8 mouse cellular contexts compared by ENCODE assay signal in genomic region chr1:74099001-74099435, GRCm38 (mm10). TPM values are rescaled to one million over a fixed set of nuclear protein-coding genes. Genes with fewer than 3 reads are reported as not detected.
DNase-seq lines count a peak whose midpoint lies in the region; ATAC-seq and TF ChIP-seq lines count a peak whose summit lies in the region.
"Had no signal": no experiment of that assay in that cellular context is flagged by ENCODE, and none has a peak within 500 bp of the region (broad histone marks: within the 10 kb centered on the region; RNA-seq: fewer than 3 reads in every experiment).

No protein-coding gene starts in this region.

- TF ChIP-seq CTCF in liver, postnatal 0 days (IDR thresholded peaks at IDR 0.05; ENCODE audit: low read depth), result no peak

- peak; percentile 38; the same call in 1 of the 2 replicates for ATAC-seq in lung, embryonic 15.5 days (ENCODE audit: borderline replicate concordance, extremely low read depth, low FRiP score, low TSS enrichment)
- ATAC-seq in embryonic facial prominence, embryonic 14.5 days (ENCODE audit: low read depth), result peak; percentile 56
- ATAC-seq in hindbrain, embryonic 13.5 days (ENCODE audit: low FRiP score), result no peak; the same call in 1 of the 2 replicates
- no peak for ATAC-seq in liver, postnatal 0 days

- H3K9ac ChIP-seq in lung, embryonic 15.5 days, result peak overlapping the region; percentile 50
- H3K9ac ChIP-seq in embryonic facial prominence, embryonic 14.5 days (ENCODE audit: low read depth, low read length), result peak overlapping the region; percentile 71
- peak overlapping the region; percentile 79 for H3K9ac ChIP-seq in hindbrain, embryonic 13.5 days
- H3K9ac ChIP-seq in liver, postnatal 0 days (replicated peaks), result no peak overlapping the region

- peak overlapping the region; percentile 76 for H3K27ac ChIP-seq in lung, embryonic 15.5 days
- peak overlapping the region; percentile 67 for H3K27ac ChIP-seq in embryonic facial prominence, embryonic 14.5 days (replicated peaks; ENCODE audit: low read depth, low read length)
- H3K27ac ChIP-seq in hindbrain, embryonic 13.5 days, result peak overlapping the region; percentile 84
- H3K27ac ChIP-seq in liver, postnatal 0 days (ENCODE audit: low read depth), result no peak overlapping the region

- no peaks in the 10 kb centered on the region for H3K36me3 ChIP-seq in lung, embryonic 15.5 days
- no peaks in the 10 kb centered on the region for H3K36me3 ChIP-seq in embryonic facial prominence, embryonic 14.5 days (ENCODE audit: control insufficient read depth, insufficient read depth, low read length)
- H3K36me3 ChIP-seq in hindbrain, embryonic 13.5 days, result no peaks in the 10 kb centered on the region
- no peaks in the 10 kb centered on the region for H3K36me3 ChIP-seq in liver, postnatal 0 days (replicated peaks; ENCODE audit: insufficient read depth, low read length)

- no peak for TF ChIP-seq EP300 in liver, postnatal 0 days (IDR thresholded peaks at IDR 0.05; ENCODE audit: low read depth)

- peaks cover 53% of the 10 kb centered on the region for H3K27me3 ChIP-seq in lung, embryonic 15.5 days
- 0 out of 2 replicates have a peak, but pooled peaks cover 8% of the 10 kb centered on the region for H3K27me3 ChIP-seq in embryonic facial prominence, embryonic 14.5 days (replicated peaks; ENCODE audit: control insufficient read depth, insufficient read depth, low read length)
- H3K27me3 ChIP-seq in hindbrain, embryonic 13.5 days, result peaks cover 49% of the 10 kb centered on the region
- H3K27me3 ChIP-seq in liver, postnatal 0 days (ENCODE audit: insufficient read depth, low read length), result peaks cover 67% of the 10 kb centered on the region

- DNase-seq in lung, postnatal 25 days (ENCODE audit: low spot score), result no peak
- peak; percentile 86 for DNase-seq in embryonic facial prominence, embryonic 14.5 days (ENCODE audit: low spot score)
- DNase-seq in liver, postnatal 0 days, result no peak
- DNase-seq in adrenal gland, adult 18-20 months (ENCODE audit: low spot score in 2 of 2), result no peak
- DNase-seq in thymus, adult 18-20 months, result no peak

- peaks cover 63% of the 10 kb centered on the region for H3K4me1 ChIP-seq in lung, embryonic 15.5 days
- H3K4me1 ChIP-seq in embryonic facial prominence, embryonic 14.5 days (ENCODE audit: control insufficient read depth, insufficient read depth, low read length), result peaks cover 53% of the 10 kb centered on the region
- peaks cover 77% of the 10 kb centered on the region for H3K4me1 ChIP-seq in hindbrain, embryonic 13.5 days (replicated peaks)
- H3K4me1 ChIP-seq in liver, postnatal 0 days (ENCODE audit: insufficient read depth), result peaks cover 8% of the 10 kb centered on the region; the same call in 1 of the 2 replicates

- 0% methylated on average over 13 of the region's 14 CpGs for WGBS in lung, embryonic 15.5 days
- WGBS in embryonic facial prominence, embryonic 14.5 days, result 2% methylated on average over 7 of the region's 14 CpGs
- WGBS in hindbrain, embryonic 13.5 days, result 1% methylated on average over 13 of the region's 14 CpGs
- WGBS in liver, postnatal 0 days (ENCODE audit: insufficient replicate concordance), result 2% methylated on average over 13 of the region's 14 CpGs

- peak overlapping the region; percentile 53 for H3K4me3 ChIP-seq in lung, embryonic 15.5 days
- H3K4me3 ChIP-seq in embryonic facial prominence, embryonic 14.5 days (ENCODE audit: low read depth, low read length), result peak overlapping the region; percentile 58
- peak overlapping the region; percentile 54 for H3K4me3 ChIP-seq in hindbrain, embryonic 13.5 days
- H3K4me3 ChIP-seq in liver, postnatal 0 days (ENCODE audit: low read depth, low read length), result peak overlapping the region; percentile 32; the same call in 1 of the 2 replicates

- no peaks in the 10 kb centered on the region for H3K9me3 ChIP-seq in lung, embryonic 15.5 days
- H3K9me3 ChIP-seq in embryonic facial prominence, embryonic 14.5 days (ENCODE audit: control insufficient read depth, low read length), result no peaks in the 10 kb centered on the region
- H3K9me3 ChIP-seq in hindbrain, embryonic 13.5 days, result no peaks in the 10 kb centered on the region
- H3K9me3 ChIP-seq in liver, postnatal 0 days (ENCODE audit: low read length), result no peaks in the 10 kb centered on the region

- H3K4me2 ChIP-seq in lung, embryonic 15.5 days, result peak overlapping the region; percentile 95
- peak overlapping the region; percentile 98 for H3K4me2 ChIP-seq in embryonic facial prominence, embryonic 14.5 days (ENCODE audit: low read depth, low read length)
- H3K4me2 ChIP-seq in hindbrain, embryonic 13.5 days, result peak overlapping the region; percentile 91
- peak overlapping the region; percentile 55; the same call in 1 of the 2 replicates for H3K4me2 ChIP-seq in liver, postnatal 0 days (ENCODE audit: low read depth, low read length)

RNA-seq across cellular contexts. Expression of gene Tns1, which starts 25.2 kb away (rescaled TPM):
- polyA plus RNA-seq in lung, embryonic 15.5 days (2015; fragmentation: Nextera tagmentation; extraction: Ambion mirVana), result 104 and 130 TPM in 2 replicates
- 51.5 and 58.5 TPM in 2 replicates for polyA plus RNA-seq in embryonic facial prominence, embryonic 14.5 days (2014; fragmentation: Nextera tagmentation; extraction: Ambion mirVana)
- polyA plus RNA-seq in hindbrain, embryonic 13.5 days (2015; fragmentation: Nextera tagmentation; extraction: Ambion mirVana), result 10.3 and 13.0 TPM in 2 replicates
- polyA plus RNA-seq in liver, postnatal 0 days (2015; fragmentation: Nextera tagmentation; extraction: Ambion mirVana), result 12.1 and 12.8 TPM in 2 replicates
- total RNA-seq in adrenal gland, adult 18-20 months (2021), result 100 to 1,000 TPM; 389 to 450 TPM

RNA-seq across cellular contexts. Expression of gene Rufy4, which starts 26.3 kb away (rescaled TPM):
- 0.35 and 0.41 TPM in 2 replicates for polyA plus RNA-seq in lung, embryonic 15.5 days (2015; fragmentation: Nextera tagmentation; extraction: Ambion mirVana)
- 0.37 and 0.72 TPM in 2 replicates for polyA plus RNA-seq in embryonic facial prominence, embryonic 14.5 days (2014; fragmentation: Nextera tagmentation; extraction: Ambion mirVana)
- 0.57 and 0.60 TPM in 2 replicates for polyA plus RNA-seq in hindbrain, embryonic 13.5 days (2015; fragmentation: Nextera tagmentation; extraction: Ambion mirVana)
- polyA plus RNA-seq in liver, postnatal 0 days (2015; fragmentation: Nextera tagmentation; extraction: Ambion mirVana), result 0.20 TPM in 1 of 2 replicates, not detected in the other
- total RNA-seq in adrenal gland, adult 18-20 months (2021), result 1 to 10 TPM; 1.3 to 2.0 TPM

RNA-seq across cellular contexts. Expression of gene Cxcr2, which starts 54.8 kb away (rescaled TPM):
- 0.05 and 0.12 TPM in 2 replicates for polyA plus RNA-seq in lung, embryonic 15.5 days (2015; fragmentation: Nextera tagmentation; extraction: Ambion mirVana)
- 0.10 and 0.11 TPM in 2 replicates for polyA plus RNA-seq in embryonic facial prominence, embryonic 14.5 days (2014; fragmentation: Nextera tagmentation; extraction: Ambion mirVana)
- polyA plus RNA-seq in hindbrain, embryonic 13.5 days (2015; fragmentation: Nextera tagmentation; extraction: Ambion mirVana), result 0.10 and 0.17 TPM in 2 replicates
- 2.5 and 3.2 TPM in 2 replicates for polyA plus RNA-seq in liver, postnatal 0 days (2015; fragmentation: Nextera tagmentation; extraction: Ambion mirVana)
- under 1 TPM in 1 of 2 experiments, not detected in 1; 0.13 TPM for total RNA-seq in adrenal gland, adult 18-20 months (2021)
- total RNA-seq: liver, adult 2 months had no signal

Comparison
In these comparisons a context has a peak if more than half of its experiments do, and no peak if none do; other contexts are left out.
1. ATAC-seq: peak in lung, embryonic 15.5 days (single experiment) and embryonic facial prominence, embryonic 14.5 days (single experiment); none in hindbrain, embryonic 13.5 days (single experiment) and liver, postnatal 0 days (single experiment).
2. Peak in every context shown above with its lines, with median percentiles within 50 percentile points of each other: H3K4me2 ChIP-seq and H3K4me3 ChIP-seq.